Mouse (Mus musculus) cortical plate, adult 2 months (tissue): ENCODE measurements around the gene Chrm1.

Source experiments
- CTCF ChIP-seq: fragments of 200-500 bp; IDR thresholded peaks from 2 replicates; pipeline ENCODE4 v1.5.1; 2011; ENCODE audit warnings: mild to moderate bottlenecking, control low read depth, low read length; ENCODE audit not compliant: insufficient read depth; ENCODE audit errors: extremely low read depth
- POLR2A ChIP-seq: fragments of 200-500 bp; IDR thresholded peaks from 2 replicates; pipeline ENCODE4 v1.6.1; 2011; ENCODE audit warnings: mild to moderate bottlenecking, low read length, control low read depth; ENCODE audit not compliant: insufficient read depth; ENCODE audit errors: extremely low read depth

- TF ChIP-seq POLR2A (no peak), CTCF (no peak)
These were observed 9.9 kb downstream of the Chrm1 start for GRCm38 (mm10) chr19:8673336-8674063.
